Mouse (Mus musculus) telencephalon, adult 2 months (tissue): Measurements from ENCODE around the gene Nub1.
A peak's percentile ranks its signal among the peaks of the same experiment; 100 is the strongest.
"Not testable (repeated sequence)": the region's sequence is repeated elsewhere in the genome, so short reads cannot be mapped to it uniquely, and the experiment has no call there.

Source experiments
- DNase-seq: peaks from one replicate; pipeline ENCODE4 v3.0.0-alpha.2; 2011; ENCODE audit warnings: low read depth, low spot score

The Nub1 gene

DNA sequence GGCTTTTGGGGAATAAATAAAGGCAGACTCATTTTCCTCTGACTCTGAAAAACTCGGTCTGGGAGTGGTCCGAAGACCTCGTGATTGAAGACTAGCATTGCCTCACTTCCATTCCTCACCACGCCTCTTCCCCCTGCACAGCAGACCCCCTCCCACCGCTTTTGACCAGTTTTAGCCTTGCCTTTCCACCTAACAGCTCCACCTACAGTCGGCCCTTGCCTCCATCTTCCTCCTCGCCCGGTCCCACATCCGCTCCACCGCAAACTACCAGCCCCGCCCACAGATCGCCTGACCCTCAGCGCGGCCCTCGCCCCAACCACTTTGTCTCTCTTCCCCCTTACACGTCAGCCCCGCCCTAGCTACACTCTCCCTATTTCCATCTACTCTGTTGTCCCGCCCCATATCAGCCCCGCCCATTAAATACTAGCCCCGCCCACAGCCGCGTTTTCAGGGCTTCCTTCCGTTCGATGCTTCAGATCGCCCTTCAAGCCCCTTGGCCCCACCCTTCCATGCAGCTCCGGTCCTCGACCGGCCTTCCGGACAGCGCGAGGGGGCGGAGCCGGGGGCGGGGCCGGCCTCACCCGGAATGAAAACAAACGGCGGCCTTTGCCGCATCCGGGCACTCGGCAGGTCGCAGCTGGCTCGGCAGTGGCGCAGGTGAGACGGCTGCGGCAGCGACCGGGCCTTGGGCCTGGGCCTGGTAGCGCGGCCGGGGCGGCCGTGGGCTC is at the start of gene Nub1:
Nub1 (plus strand) TSS at position 167 of the 728 bp plus-strand sequence.
- DNase-seq = peak; percentile 98

DNA sequence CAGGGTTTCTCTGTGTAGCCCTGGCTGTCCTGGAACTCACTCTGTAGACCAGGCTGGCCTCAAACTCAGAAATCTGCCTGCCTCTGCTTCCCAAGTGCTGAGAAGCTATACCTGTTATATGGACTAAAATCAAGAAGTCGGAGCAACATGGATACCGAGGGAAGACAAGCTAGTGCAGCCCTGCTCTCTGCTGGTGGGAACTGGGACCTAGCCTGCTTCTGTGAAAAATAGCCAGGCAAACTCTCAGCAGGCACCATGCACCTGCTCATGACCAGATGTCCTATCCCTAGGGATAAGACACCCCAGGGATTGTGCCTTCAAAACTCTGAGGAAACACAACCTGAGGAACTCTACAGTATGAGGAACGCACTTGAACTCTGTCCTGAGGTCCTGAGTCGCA is 48.3 kb upstream of the Nub1 start:
- no peak for DNase-seq

DNA sequence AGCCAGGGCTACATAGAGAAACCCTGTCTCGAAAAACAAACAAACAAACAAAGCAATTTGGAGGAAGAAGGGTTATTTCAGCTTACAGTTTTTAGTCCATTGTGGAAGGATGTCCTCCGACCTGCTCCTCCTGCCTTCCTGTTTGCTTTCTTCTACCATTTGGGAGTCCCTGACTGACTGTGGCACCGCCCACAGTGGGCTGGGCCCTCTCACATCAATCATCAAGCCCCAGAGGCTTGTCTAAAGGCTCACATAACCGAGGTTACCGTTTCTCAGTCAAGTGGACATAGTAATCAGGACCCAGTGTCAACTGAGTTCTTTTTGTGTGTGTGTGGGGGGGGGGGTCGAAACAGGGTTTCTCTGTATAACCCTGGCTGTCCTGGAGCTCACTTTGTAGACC is 47.2 kb upstream of the Nub1 start:
- no peak for DNase-seq

DNA sequence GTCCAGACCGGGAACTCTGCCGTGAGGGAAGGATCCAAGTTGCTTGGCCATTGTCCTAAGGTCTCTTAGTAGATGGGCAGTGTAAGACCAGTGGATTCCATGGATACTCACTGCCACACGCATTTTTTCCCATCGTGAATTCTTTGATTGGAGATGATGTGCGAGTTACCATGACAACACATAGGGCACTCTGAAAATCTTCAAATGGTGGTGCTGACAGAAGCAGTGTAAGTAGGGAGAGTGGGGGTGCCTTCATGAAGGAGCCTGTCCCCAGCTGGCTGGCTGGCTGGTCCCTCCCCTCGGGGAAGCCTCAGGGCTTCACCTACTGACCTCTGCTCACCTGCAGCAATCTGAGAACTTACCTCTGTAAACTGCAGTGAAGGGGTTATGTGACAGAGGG is 46.3 kb upstream of the Nub1 start:
- DNase-seq = no peak

DNA sequence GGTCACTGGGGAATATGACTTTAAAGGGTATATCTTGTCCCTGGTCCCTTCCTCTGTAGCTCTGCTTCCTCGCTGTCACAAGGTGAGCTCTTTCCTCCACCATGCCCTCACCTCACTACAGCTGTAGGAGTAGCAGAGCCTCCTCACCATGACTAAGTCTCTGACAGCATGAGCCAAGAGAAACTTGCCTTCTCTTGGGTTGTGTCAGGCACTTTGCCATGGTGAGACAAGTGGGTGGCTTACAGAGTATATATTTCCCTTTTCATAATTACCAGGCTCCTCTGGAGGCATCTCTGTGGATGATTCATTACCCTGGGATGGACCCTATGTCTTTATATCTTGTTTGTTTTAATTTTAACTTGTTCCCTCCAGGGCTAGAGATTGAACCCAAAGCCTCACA is 39.9 kb upstream of the Nub1 start:
- DNase-seq = no peak

DNA sequence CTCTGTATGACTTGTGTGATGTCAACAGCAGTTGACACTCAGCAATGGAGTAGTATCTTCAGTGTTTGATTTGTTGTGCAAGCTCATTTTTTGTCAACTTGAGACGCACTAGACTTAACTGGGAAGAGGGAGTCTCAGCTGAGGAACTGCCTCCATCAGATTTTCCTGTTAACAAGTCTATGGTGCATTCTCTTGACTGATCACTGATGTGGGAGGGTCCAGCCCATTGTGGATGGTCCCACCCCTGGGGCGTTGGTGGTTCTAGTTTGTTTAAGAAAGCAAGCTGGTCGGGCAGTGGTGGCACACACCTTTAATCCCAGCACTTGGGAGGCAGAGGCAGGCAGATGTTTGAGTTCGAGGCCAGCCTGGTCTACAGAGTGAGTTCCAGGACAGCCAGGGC is 36.1 kb upstream of the Nub1 start:
- DNase-seq = no peak

DNA sequence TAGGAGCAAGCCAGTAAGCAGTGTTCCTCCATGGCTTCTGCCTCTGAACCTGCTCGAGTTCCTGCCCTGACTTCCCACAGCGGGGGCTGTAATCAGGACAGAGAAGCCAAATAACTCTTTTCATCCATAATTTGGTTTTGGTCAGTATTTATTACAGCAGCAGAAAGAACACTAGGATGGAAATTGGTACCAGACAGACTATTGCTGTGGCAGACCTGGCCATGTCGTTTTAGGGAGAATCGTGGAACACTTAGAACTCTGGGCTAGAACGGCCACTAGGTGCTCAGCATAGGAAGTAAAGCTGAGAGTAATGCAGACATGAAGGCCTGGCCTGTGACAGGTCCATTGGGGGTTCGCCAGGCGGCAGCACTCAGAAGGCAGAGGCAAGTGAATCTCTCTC is 35.6 kb upstream of the Nub1 start:
- no peak for DNase-seq

DNA sequence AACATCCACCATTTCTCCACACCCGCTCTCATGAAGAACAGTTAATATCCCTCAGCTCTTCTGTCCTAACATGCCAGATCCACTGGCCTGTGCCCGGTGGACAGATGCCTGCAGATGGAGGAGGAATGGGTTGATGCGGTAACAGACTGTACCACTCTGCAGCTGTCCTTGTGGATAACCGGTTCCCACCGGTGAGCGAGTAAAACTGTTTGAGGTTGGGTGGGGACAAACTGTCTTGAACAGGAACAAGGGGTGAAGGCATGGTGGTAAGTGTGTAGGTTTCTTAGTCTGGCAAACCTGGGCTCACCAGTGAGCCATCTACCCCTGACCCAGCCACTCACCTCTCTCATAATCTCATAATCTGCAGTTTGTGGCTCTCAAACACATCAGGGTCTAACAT is 34.0 kb upstream of the Nub1 start:
- no peak for DNase-seq

DNA sequence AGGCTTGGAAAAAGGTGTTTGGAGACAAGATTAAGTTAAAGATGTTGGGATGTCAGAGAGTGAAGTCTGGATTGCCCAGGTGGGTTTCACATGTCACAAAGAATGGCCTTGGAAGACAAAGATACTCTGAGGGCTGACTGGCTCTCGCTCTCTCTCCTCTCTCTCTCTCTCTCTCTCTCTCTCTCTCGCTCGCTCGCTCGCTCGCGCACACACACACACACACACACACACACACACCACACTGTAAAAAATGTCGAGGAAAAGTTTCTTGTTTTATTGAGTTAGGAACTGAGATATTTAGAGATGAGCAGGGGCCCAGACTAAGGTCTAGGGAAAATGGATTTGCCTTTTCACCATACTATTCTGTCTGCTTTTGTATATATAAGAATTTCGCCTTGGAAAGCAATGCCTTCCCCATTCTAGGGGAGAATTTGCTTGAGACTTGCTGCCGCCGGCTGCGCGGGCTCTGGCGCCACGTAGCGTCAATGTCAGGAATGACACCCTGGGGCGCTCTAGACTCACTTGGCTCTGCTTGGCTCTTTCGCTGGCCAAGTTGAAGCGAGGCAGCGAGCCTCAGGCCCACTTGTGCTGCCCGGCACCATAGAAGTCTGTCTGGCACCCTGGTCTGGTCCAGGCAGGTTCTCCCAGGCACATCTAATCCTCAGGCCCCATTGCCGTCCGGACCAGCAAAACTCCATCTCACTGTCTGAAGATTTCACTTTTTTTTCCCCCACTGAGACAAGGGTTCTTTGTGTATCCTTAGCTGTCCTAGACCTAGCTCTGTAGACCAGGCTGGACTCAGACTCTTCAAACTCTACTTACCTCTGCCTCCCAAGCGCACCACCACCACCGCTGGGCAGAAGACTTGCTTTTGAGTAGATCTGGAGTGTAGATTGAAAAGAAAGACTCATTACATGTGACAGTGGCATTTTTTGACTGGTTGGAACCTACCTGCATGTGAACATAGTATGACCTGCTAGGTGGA is 33.3 kb upstream of the Nub1 start:
- DNase-seq = peak; percentile 44

DNA sequence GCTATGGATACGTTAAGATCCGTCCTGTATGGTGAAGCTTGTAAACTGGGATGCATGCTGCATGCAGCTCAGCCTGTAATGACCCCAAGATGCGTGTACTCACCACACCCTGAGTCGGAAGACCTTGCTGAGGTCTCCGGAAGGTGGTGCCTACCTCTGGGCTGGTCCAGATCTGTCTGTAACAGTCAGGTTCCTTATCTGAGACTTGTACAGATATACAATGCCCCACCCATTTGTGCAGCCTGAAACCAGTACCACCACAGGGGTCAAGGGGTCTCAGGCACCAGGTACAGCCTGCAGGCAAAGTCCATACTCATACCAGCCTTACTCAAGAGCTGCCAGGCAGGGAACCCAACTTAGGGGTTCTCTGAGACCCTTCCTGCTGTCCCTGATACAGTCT is 32.6 kb upstream of the Nub1 start:
- DNase-seq = no peak

DNA sequence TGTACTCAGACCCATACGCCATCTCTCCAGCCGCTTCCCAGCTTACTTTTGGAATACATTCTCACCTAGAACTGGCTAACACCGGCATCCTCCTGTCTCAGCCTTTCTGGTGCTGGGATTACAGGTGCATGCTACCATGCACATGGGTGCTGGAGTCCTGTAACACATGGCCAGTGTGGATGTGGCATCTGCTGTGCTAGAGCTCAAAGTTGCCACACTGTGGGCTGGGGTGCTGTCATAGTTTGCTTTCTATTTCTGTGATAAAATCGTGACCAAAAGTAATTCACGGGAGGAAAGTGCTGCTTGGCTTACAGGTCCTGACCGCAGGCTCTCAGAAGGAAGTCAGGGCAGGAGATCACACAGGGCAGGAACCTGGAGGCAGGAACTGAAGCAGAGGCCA is 30.8 kb upstream of the Nub1 start:
- DNase-seq = no peak

DNA sequence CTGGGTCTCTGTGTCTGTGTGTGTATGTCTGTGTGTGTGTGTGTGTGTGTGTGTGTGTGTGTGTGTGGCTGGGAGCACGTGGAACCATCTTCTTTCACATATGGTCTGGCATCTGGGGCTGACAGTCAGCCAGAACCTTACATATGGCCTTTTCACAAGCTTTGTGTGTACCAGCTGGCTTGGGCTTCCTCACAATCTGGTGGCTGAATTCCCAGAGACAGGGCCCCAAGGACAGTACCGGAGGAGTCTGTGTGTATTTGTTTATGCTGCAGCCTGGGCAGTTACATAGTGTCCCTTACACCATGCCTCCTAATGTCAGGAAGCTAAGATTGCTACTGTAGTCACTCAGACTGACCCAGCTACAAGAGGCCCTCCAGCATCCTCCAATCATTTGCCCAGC is 28.2 kb upstream of the Nub1 start:
- peak; percentile 33 for DNase-seq

DNA sequence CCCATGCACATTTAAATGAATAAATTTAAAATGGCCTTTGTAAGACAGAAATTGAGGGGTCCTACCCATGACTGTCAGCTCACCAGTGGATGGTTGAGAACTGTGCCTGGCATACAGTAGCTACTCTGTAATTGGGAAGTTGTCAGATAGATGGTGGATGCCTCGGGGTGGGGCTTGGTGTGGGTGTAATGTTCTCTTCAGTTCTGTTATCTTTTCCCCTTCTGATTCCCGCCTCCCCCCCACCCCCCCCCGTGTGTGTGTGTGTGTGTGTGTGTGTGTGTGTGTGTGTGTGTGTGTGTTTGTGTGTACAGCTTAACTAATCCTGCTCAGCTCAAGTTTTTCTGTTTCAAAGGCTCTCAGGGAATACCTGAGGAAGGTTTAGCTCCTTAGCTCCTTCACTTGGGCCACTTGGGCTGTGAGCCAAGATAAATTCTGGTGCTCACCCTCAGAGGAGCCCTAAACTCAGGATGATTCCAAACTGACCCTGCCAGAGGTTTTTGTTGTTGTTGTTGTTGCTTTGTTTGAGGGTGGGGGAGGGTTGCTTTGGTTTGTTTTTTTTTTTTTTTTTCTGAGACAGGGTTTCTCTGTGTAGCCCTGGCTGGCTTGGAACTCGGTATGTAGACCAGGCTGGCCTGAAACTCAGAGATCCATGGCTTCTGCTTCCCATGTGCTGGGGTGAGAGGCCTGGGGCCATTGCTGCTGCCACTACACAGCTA is 25.5 kb upstream of the Nub1 start:
- no peak for DNase-seq

DNA sequence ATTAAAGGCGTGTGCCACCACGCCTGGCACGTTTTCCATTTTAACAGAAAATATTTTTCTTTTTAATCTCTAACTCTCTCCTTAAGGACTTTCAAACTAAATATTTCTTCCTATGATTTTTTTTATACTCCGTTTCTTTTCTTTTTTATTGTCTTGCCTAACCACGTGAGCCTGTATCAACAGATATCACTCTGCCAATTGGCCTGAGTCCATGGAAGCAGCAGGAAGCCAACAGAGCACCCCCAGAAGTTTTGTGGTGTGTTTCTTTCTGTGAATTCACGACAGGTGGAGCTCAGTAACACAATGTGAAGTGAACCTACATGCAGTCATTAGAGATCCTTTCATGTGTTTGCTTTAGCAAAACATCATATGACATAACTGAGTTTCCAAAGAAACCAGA is 23.9 kb upstream of the Nub1 start:
- no peak for DNase-seq

DNA sequence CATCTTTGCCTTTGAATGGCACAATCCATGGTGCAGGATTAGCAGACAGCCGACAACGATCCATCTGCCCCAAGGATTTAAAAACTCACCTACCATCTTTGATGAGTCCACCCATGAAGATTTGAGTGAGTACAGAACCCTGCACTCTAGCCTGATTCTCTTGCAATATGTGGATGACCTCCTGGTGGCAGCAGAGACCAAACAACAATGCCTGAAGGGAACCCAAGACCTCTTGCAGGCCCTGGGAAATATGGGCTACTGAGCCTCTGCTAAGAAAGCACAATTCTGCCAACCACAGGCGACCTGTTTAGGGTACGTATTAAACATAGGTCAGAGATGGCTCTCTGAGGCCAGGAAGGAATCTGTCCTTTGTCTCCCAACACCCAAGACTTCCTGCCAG is 11.1 kb upstream of the Nub1 start:
- DNase-seq = no peak

DNA sequence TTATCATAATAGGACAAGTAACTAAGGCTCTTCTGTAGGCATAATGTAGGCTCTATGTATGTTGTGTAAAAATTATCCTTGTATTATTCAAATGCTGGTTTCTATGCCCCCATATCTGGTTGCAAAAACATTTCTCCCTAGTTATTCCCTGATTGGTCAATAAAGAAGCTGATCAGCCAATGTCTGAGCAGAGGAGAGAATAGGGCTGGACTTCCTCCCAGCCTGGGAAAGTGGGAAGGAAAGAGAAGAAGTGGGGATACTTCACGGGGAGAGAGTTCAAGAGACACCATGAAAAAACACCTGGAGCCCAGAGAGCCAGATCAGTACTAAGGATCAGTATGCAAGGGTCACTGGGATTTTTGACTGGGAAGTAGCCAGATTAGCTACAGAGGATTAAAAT is 3.9 kb upstream of the Nub1 start:
- no peak for DNase-seq

DNA sequence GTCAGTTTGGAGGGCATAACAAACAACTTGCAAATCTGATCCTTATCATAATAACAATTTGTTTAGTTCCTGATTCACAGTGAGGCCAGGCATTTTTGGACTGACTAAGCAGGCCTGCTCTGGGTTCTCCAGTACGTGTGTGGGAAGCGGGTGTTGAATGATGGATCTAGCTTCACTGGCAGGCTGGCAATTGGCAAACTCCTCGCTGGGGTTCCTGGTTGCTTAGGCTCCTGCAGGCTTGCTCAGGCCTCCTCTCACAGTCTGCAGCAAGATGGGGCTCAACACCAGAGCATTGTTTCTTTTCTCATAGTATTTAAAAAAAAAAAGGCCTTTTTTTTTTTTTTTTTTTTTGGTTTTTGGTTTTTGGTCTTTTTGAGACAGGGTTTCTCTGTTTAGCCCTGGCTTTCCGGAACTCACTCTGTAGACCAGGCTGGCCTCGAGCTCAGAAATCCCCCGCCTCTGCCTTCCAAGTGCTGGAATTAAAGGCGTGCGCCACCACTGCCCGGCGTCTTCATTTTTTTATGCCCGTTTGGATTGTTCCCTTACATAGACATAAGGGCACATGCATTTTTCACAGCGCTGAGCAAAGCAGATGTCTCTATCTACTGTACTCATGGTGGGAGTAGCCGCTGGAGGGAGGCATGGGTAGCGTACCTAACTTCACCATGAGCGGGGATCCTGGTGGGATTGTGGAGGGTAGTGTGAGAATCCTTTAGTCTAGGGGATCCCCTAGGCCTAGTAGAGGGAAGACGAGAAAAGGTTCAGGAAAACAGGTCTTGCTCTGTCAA is 560 bp upstream of the Nub1 start:
- peak; percentile 74 for DNase-seq

DNA sequence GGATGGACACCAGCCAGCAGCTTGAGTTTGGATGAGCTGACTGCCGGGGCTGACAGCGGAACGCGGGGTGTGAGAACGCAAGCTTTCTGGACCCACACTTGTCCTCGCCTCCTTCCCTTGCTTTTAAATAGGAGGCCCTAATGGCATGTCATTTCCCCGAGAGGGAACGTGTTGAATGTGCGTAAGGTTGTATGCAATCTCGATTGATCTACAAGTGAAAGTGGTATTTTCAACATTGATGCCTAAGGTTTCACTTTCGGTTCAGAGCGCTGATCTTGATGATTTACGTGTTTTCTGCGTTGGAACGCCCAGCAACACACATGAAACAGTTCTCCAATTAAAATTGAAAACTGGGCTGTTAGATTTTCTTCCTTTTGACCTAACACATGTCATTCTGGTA is 844 bp downstream of the Nub1 start:
- DNase-seq = peak; percentile 28

DNA sequence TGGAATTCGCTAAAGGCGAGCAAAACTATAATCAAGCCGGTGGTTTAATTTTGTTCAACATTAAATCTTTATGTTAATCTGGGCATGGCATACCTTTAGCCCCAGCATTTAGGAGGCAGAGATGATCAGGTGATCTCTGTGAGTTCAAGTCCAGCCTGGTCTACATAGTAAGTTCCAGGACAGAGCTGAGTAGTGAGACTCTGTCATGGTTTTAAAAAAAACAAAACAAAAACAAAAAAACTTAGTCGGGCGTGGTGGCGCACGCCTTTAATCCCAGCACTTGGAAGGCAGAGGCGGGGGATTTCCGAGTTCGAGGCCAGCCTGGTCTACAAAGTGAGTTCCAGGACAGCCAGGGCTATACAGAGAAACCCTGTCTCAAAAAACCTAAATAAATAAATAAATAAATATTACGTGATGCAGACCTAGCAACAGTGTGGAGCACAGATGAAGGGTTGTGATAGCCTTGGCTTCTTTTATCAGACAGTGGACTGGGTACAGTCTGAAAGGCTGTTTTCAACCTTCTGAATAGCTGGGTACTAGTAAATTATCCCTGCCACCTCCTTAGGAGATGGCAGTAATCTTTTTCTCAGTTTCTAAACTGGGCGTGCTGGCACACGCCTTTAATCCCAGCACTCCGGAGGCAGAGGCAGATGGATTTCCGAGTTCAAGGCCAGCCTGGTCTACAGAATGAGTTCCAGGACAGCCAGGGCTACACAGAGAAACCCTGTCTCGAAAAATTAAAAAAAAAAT is 1.5 kb downstream of the Nub1 start:
- DNase-seq = not testable (repeated sequence)

DNA sequence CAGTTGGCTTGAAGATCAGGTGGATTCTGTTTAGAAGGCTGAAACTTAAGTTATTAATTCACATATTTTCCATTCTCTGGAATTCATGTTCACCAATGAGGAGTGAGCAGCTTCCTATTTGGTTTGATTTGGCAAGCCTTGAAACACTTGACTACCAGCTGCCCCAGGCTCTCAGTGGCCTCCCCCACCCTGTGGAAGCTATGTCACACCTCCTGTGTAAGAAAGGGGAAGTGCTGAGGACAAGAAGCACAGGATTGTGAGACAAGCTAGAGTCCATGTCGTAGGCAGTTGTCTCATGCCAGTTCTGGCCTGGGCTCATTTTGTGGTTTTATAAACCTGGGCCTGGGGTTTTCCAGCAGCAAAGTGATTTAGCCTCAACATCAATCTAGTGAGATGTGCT is 2.4 kb downstream of the Nub1 start:
- no peak for DNase-seq

DNA sequence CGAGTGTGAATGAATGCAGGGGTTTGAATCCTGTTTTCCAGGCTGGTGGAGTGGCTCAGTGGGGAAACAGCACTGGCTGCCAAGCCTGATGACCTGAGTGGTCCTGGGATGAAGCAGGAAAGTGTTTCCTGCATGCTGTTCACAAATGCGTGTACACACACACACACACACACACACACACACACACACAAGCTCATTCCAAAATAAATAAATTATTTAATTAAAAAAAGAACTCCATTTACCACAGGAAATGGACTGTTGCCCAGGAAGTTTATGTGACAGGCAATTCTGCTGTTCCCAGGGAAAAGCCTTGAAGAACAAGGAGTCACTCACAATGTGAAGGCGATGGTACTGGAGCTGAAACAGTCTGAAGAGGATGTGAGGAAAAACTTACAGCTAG is 11.4 kb downstream of the Nub1 start:
- no peak for DNase-seq
